Mouse (Mus musculus) limb, embryonic 10.5 days (tissue): ENCODE measurements around the gene Sim1. TPM values are rescaled to one million over a fixed set of nuclear protein-coding genes. Genes with fewer than 3 reads are reported as not detected.

Source experiments
- DNase-seq: peaks from one replicate; pipeline ENCODE4 v3.0.0-alpha.2; 2017; ENCODE audit warnings: low spot score
- H3K27ac ChIP-seq: fragments of 300-500 bp; sonication (generic); 2 replicates; pipeline ENCODE4 v1.5.1; 2016; ENCODE audit warnings: mild to moderate bottlenecking
- H3K27me3 ChIP-seq: fragments of 300-500 bp; sonication (generic); 2 replicates; pipeline ENCODE4 v1.6.1; 2016; ENCODE audit warnings: low read depth, mild to moderate bottlenecking; ENCODE audit not compliant: poor library complexity, severe bottlenecking
- H3K36me3 ChIP-seq: fragments of 300-500 bp; sonication (generic); 2 replicates; pipeline ENCODE4 v1.6.1; 2016; ENCODE audit warnings: mild to moderate bottlenecking, moderate library complexity
- H3K4me1 ChIP-seq: fragments of 300-500 bp; sonication (generic); 2 replicates; pipeline ENCODE4 v1.6.1; 2016
- H3K4me3 ChIP-seq: fragments of 300-500 bp; sonication (generic); 2 replicates; pipeline ENCODE4 v1.5.1; 2016; ENCODE audit warnings: mild to moderate bottlenecking, moderate library complexity
- H3K9me3 ChIP-seq: fragments of 300-500 bp; sonication (generic); replicated peaks from 2 replicates; pipeline ENCODE4 v1.6.1; 2016; ENCODE audit warnings: mild to moderate bottlenecking
- WGBS: fragments of 180-500 bp; shearing (Covaris S2); methylation state at CpG from one replicate; pipeline ENCODE4 v1.1.7; 2016; 5-methylcytosine and 5-hydroxymethylcytosine counted together
- polyA plus RNA-seq: library from polyadenylated mRNA; unstranded; fragments of >200 nt; fragmentation: Nextera tagmentation; extraction: Ambion mirVana; gene quantifications from 2 replicates; pipeline ENCODE4 v1.2.1, GENCODE M21; 2016

Sim1 gene
- polyA plus RNA-seq, 1 experiment from 2014 or later, result 0.65 TPM

DNA sequence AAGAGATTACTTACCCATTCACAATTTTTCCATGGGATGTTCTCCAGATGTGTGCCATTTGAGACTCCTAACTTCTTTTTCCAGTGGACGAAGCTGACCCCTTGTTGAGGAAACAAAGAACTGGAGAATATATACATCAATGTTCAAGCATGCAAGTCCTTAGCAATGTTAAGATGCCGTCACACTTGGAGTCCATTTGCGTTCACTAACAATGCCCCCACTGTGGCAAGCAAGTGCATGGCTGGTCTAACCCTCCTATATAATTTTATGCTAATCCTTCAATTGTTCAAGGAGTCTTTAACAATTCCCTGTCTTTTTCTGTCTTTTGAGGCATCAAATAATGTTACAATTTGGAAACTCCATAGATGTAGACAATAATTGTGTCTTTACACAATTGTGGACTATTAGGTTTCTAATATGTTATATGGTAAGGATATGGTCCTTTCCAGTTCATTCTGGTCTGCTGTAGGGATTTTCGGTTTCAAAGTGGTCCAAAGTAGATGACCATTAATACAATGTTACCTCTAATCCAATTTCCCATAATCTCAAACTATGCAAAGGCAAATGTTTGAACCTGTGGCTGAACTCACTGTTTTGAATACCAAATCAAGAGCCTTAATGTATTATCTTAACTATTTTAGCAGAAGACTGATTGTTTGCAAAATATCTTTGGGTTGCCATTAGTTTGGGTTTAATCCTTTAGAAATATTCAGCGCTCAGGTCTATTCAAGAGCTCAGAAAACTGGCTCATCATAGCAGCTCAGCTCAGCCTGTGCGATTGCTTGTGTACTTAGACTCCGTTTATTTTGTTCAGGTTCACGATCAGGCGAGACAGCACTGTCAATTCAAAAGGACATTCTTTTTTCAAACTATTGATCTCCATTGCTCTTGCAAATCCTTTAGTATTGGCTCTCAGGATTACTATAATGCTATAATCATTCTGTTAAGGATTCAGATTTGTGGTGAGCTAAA lies 129.0 kb downstream of the Sim1 start:
- WGBS, result 88% methylated on average over 9 of the region's 9 CpGs
- Histone ChIP-seq H3K4me1 (no peaks in the 10 kb centered on the region), H3K36me3 (no peaks in the 10 kb centered on the region), H3K27me3 (no peaks in the 10 kb centered on the region), H3K4me3 (no peak overlapping the region), H3K9me3 (no peaks in the 10 kb centered on the region), H3K27ac (no peak overlapping the region)
- DNase-seq, result no peak
